10 mouse cellular contexts compared by ENCODE assay signal in the genomic region with DNA sequence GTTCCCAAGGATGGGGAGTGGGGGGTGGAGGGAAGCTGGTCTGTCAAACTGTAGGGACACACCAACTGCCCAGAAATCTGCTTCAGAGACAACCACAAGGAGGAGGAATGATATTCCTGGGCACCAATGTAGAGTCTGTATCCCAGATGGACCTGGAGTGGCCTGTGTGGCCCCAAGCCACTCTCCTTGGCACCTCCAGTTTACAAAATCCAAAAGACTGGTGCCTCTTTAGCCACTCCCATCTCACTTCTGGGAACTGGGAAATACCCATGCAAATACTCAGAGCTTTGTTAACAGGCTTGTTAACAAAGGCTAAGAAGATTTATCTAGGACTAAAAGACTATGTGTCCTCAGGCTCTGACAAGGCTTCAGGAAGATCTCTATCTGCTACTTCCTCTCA. TPM values are rescaled to one million over a fixed set of nuclear protein-coding genes. Genes with fewer than 3 reads are reported as not detected.
A peak's percentile ranks its signal among the peaks of the same experiment; 100 is the strongest.
DNase-seq lines count a peak whose midpoint lies in the region; ATAC-seq and TF ChIP-seq lines count a peak whose summit lies in the region.
"Had no signal": no experiment of that assay in that cellular context is flagged by ENCODE, and none has a peak within 500 bp of the region (broad histone marks: within the 10 kb centered on the region; RNA-seq: fewer than 3 reads in every experiment).

No protein-coding gene starts in this region.

- DNase-seq in kidney, postnatal 25 days, result no peak
- DNase-seq in G1E (ENCODE audit: low spot score), result no peak
- DNase-seq in urinary bladder, postnatal 25 days (ENCODE audit: low spot score), result no peak
- DNase-seq in spleen, adult 18-20 months, result no peak
- DNase-seq in cerebellum, adult 2 months, result no peak
- DNase-seq: cerebellum, postnatal 36 days had no signal

- no peak overlapping the region for H3K4me3 ChIP-seq in kidney, embryonic 15.5 days (replicated peaks)
- no peak overlapping the region; the same call in 1 of the 2 replicates for H3K4me3 ChIP-seq in G1E (ENCODE audit: low read depth, low read length)
- no peak overlapping the region for H3K4me3 ChIP-seq in cortical plate, adult 2 months (ENCODE audit: insufficient read depth, low read length)
- H3K4me3 ChIP-seq in intestine, postnatal 0 days (ENCODE audit: low read depth, low read length), result no peak overlapping the region
- H3K4me3 ChIP-seq in cerebellum, adult 2 months (replicated peaks; ENCODE audit: insufficient read depth, low read depth, low read length), result no peak overlapping the region
- H3K4me3 ChIP-seq: megakaryocyte, embryonic 14.5 days had no signal

- H3K4me1 ChIP-seq in kidney, embryonic 15.5 days, result peaks cover 7% of the 10 kb centered on the region; the same call in 1 of the 2 replicates
- H3K4me1 ChIP-seq in G1E (ENCODE audit: insufficient read depth, low read depth, low read length), result peaks cover 89% of the 10 kb centered on the region
- peaks cover 6% of the 10 kb centered on the region for H3K4me1 ChIP-seq in cortical plate, adult 2 months (ENCODE audit: control insufficient read depth, insufficient read depth, low read length)
- H3K4me1 ChIP-seq in intestine, postnatal 0 days (replicated peaks; ENCODE audit: control insufficient read depth, insufficient read depth, low read length), result no peaks in the 10 kb centered on the region
- H3K4me1 ChIP-seq in cerebellum, adult 2 months (ENCODE audit: control insufficient read depth, insufficient read depth, low read length), result no peaks in the 10 kb centered on the region; the same call in 1 of the 2 replicates

- TF ChIP-seq POLR2A in cortical plate, adult 2 months (IDR thresholded peaks at IDR 0.05; ENCODE audit: extremely low read depth, insufficient read depth, low read length), result no peak
- TF ChIP-seq POLR2A in cerebellum, adult 2 months (IDR thresholded peaks at IDR 0.05; ENCODE audit: borderline replicate concordance, insufficient read depth, low read length), result no peak

- no peaks in the 10 kb centered on the region for H3K9me3 ChIP-seq in kidney, embryonic 15.5 days (replicated peaks)
- H3K9me3 ChIP-seq in G1E (replicated peaks), result no peaks in the 10 kb centered on the region
- no peaks in the 10 kb centered on the region for H3K9me3 ChIP-seq in intestine, postnatal 0 days (ENCODE audit: control insufficient read depth)
- H3K9me3 ChIP-seq: megakaryocyte, embryonic 14.5 days had no signal

- H3K4me2 ChIP-seq in kidney, embryonic 15.5 days, result no peak overlapping the region
- no peak overlapping the region for H3K4me2 ChIP-seq in intestine, postnatal 0 days (replicated peaks; ENCODE audit: low read depth)

- TF ChIP-seq CTCF in G1E (IDR thresholded peaks at IDR 0.05; ENCODE audit: low read depth, low read length), result no peak
- TF ChIP-seq CTCF in cortical plate, adult 2 months (IDR thresholded peaks at IDR 0.05; ENCODE audit: extremely low read depth, insufficient read depth, low read length), result no peak
- TF ChIP-seq CTCF in intestine, postnatal 0 days (IDR thresholded peaks at IDR 0.05; ENCODE audit: low read depth), result no peak
- TF ChIP-seq CTCF in cerebellum, adult 2 months (IDR thresholded peaks at IDR 0.05; ENCODE audit: borderline replicate concordance, insufficient read depth, low read depth, low read length), result no peak

- no peak overlapping the region for H3K9ac ChIP-seq in kidney, embryonic 15.5 days
- no peak overlapping the region for H3K9ac ChIP-seq in intestine, postnatal 0 days (ENCODE audit: low read depth, low read length)

- H3K36me3 ChIP-seq in kidney, embryonic 15.5 days, result peaks cover 64% of the 10 kb centered on the region
- peaks cover 64% of the 10 kb centered on the region for H3K36me3 ChIP-seq in G1E (replicated peaks)
- H3K36me3 ChIP-seq in intestine, postnatal 0 days (ENCODE audit: control insufficient read depth, insufficient read depth), result peaks cover 24% of the 10 kb centered on the region

- ATAC-seq in kidney, embryonic 15.5 days (replicated peaks; ENCODE audit: low FRiP score), result no peak
- peak; percentile 24; the same call in 1 of the 2 replicates for ATAC-seq in G1E (ENCODE audit: extremely low read depth, insufficient number of reproducible peaks, low FRiP score, poor library complexity, severe bottlenecking)
- ATAC-seq in intestine, postnatal 0 days, result no peak

- H3K27ac ChIP-seq in kidney, embryonic 15.5 days, result peak overlapping the region; percentile 7; the same call in 1 of the 2 replicates
- H3K27ac ChIP-seq in cortical plate, adult 2 months (ENCODE audit: insufficient read depth, low read length), result peak overlapping the region; percentile 76; the same call in 1 of the 2 replicates
- peak overlapping the region; percentile 55; the same call in 1 of the 2 replicates for H3K27ac ChIP-seq in intestine, postnatal 0 days (ENCODE audit: low read depth, low read length)
- no peak overlapping the region for H3K27ac ChIP-seq in cerebellum, adult 2 months (ENCODE audit: insufficient read depth, low read length)

- H3K27me3 ChIP-seq in kidney, embryonic 15.5 days, result no peaks in the 10 kb centered on the region
- no peaks in the 10 kb centered on the region for H3K27me3 ChIP-seq in G1E (ENCODE audit: insufficient read depth, low read length)
- no peaks in the 10 kb centered on the region for H3K27me3 ChIP-seq in intestine, postnatal 0 days (replicated peaks; ENCODE audit: control insufficient read depth, insufficient read depth, low read length)
- H3K27me3 ChIP-seq in cerebellum, adult 2 months (ENCODE audit: control insufficient read depth, insufficient read depth, low read length), result no peaks in the 10 kb centered on the region
- H3K27me3 ChIP-seq: megakaryocyte, embryonic 14.5 days had no signal

RNA-seq across cellular contexts. Expression of a gene that starts 54.1 kb away (rescaled TPM):
- 44.5 and 46.9 TPM in 2 replicates for polyA plus RNA-seq in kidney, embryonic 15.5 days (2015; fragmentation: Nextera tagmentation; extraction: Ambion mirVana)
- total RNA-seq in G1E (2014; fragmentation: Nextera tagmentation) (87.4 and 89.5 TPM in 2 replicates), G1E (2017) (41.9 and 54.9 TPM in 2 replicates)
- 35.3 and 35.5 TPM in 2 replicates for polyA plus RNA-seq in G1E (2012)
- 27.7 and 28.5 TPM in 2 replicates for polyA plus RNA-seq in cortical plate, adult 2 months (2012; rRNA removed)
- 16.9 and 20.6 TPM in 2 replicates for polyA plus RNA-seq in intestine, postnatal 0 days (2015; fragmentation: Nextera tagmentation; extraction: Ambion mirVana)
- polyA plus RNA-seq in cerebellum, adult 2 months (2012; rRNA removed), result 33.8 and 35.6 TPM in 2 replicates
